20 mouse cellular contexts compared by ENCODE assay signal in the genomic region with DNA sequence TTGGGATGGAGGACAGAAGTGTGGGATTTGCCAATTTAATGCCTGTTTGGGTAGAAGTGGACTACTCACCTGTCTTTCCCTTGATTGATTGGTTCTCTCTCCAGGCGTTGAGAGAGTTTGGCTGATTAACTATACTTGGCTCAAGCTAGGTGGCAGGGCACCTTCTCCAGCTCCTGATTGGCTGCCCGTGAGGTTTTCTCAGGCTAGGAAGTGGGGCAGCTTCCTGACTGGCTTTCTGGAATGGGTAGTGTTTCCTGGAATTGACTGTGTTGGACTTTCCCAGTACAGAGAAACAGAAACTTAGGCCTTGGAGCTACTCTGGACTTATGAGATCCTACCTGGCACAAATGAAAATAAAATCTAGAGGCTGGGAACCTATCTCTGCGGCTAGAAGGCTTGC. TPM values are rescaled to one million over a fixed set of nuclear protein-coding genes. Genes with fewer than 3 reads are reported as not detected.
A peak's percentile ranks its signal among the peaks of the same experiment; 100 is the strongest.
DNase-seq lines count a peak whose midpoint lies in the region; ATAC-seq and TF ChIP-seq lines count a peak whose summit lies in the region.
"Had no signal": no experiment of that assay in that cellular context is flagged by ENCODE, and none has a peak within 500 bp of the region (broad histone marks: within the 10 kb centered on the region; RNA-seq: fewer than 3 reads in every experiment).

No protein-coding gene starts in this region.

- no peaks in the 10 kb centered on the region for H3K4me1 ChIP-seq in heart, embryonic 11.5 days (ENCODE audit: control insufficient read depth, insufficient read depth, low read length)
- peaks cover 6% of the 10 kb centered on the region for H3K4me1 ChIP-seq in small intestine, adult 2 months (ENCODE audit: control insufficient read depth, insufficient read depth, insufficient read length, low read length)
- no peaks in the 10 kb centered on the region for H3K4me1 ChIP-seq in hindbrain, embryonic 16.5 days (ENCODE audit: control insufficient read depth, insufficient read depth, low read depth, low read length)
- H3K4me1 ChIP-seq: embryonic facial prominence, embryonic 15.5 days; forebrain, embryonic 12.5 days; limb, embryonic 13.5 days had no signal

- no peaks in the 10 kb centered on the region for H3K27me3 ChIP-seq in heart, embryonic 11.5 days (ENCODE audit: control insufficient read depth, insufficient read depth, low read length)
- no peaks in the 10 kb centered on the region for H3K27me3 ChIP-seq in small intestine, adult 2 months (ENCODE audit: control insufficient read depth, insufficient read depth, low read length)
- H3K27me3 ChIP-seq in hindbrain, embryonic 16.5 days (replicated peaks; ENCODE audit: control insufficient read depth, insufficient read depth, low read length) = no peaks in the 10 kb centered on the region
- H3K27me3 ChIP-seq: embryonic facial prominence, embryonic 15.5 days; forebrain, embryonic 12.5 days; limb, embryonic 13.5 days had no signal

- no peak for TF ChIP-seq CTCF in small intestine, adult 2 months (IDR thresholded peaks at IDR 0.05; ENCODE audit: extremely low read depth, insufficient read length, insufficient replicate concordance, low read depth, low read length)

- ATAC-seq in heart, embryonic 11.5 days (replicated peaks; ENCODE audit: insufficient number of reproducible peaks, low FRiP score, low TSS enrichment) = no peak
- no peak for ATAC-seq in hindbrain, embryonic 16.5 days
- ATAC-seq: intestine, embryonic 16.5 days had no signal

- H3K4me2 ChIP-seq in heart, embryonic 11.5 days = no peak overlapping the region
- H3K4me2 ChIP-seq in hindbrain, embryonic 16.5 days (ENCODE audit: low read length) = no peak overlapping the region
- H3K4me2 ChIP-seq: embryonic facial prominence, embryonic 15.5 days; forebrain, embryonic 12.5 days; hindbrain, embryonic 14.5 days; limb, embryonic 13.5 days had no signal

- 49% methylated on average over 3 of the region's 3 CpGs for WGBS in heart, embryonic 11.5 days (ENCODE audit: insufficient replicate concordance)
- WGBS in small intestine, adult 2 months = 70% methylated on average over 3 of the region's 3 CpGs
- WGBS in hindbrain, embryonic 16.5 days = 88% methylated on average over 3 of the region's 3 CpGs

- H3K9ac ChIP-seq in heart, embryonic 11.5 days (ENCODE audit: low read depth, low read length) = no peak overlapping the region
- H3K9ac ChIP-seq in hindbrain, embryonic 16.5 days (ENCODE audit: low read depth, low read length) = no peak overlapping the region
- H3K9ac ChIP-seq: embryonic facial prominence, embryonic 15.5 days; forebrain, embryonic 12.5 days; hindbrain, embryonic 14.5 days; limb, embryonic 13.5 days had no signal

- no peaks in the 10 kb centered on the region for H3K9me3 ChIP-seq in heart, embryonic 11.5 days (replicated peaks; ENCODE audit: control insufficient read depth, low read length)
- no peaks in the 10 kb centered on the region for H3K9me3 ChIP-seq in hindbrain, embryonic 16.5 days (ENCODE audit: control insufficient read depth, low read length)
- H3K9me3 ChIP-seq: embryonic facial prominence, embryonic 15.5 days; forebrain, embryonic 12.5 days; limb, embryonic 13.5 days had no signal

- H3K4me3 ChIP-seq in heart, embryonic 11.5 days (ENCODE audit: low read depth, low read length) = no peak overlapping the region
- no peak overlapping the region for H3K4me3 ChIP-seq in small intestine, adult 2 months (ENCODE audit: low read depth, low read length)
- H3K4me3 ChIP-seq in hindbrain, embryonic 16.5 days (ENCODE audit: low read length) = no peak overlapping the region
- H3K4me3 ChIP-seq: embryonic facial prominence, embryonic 15.5 days; forebrain, embryonic 12.5 days; limb, embryonic 13.5 days had no signal

- no peak for TF ChIP-seq POLR2A in small intestine, adult 2 months (IDR thresholded peaks at IDR 0.05; ENCODE audit: low read depth, low read length)

- H3K36me3 ChIP-seq in heart, embryonic 11.5 days (ENCODE audit: control insufficient read depth, insufficient read depth, low read length) = no peaks in the 10 kb centered on the region
- H3K36me3 ChIP-seq in small intestine, adult 2 months (ENCODE audit: control insufficient read depth, insufficient read depth, low read length) = no peaks in the 10 kb centered on the region
- no peaks in the 10 kb centered on the region for H3K36me3 ChIP-seq in hindbrain, embryonic 16.5 days (ENCODE audit: control insufficient read depth, insufficient read depth, low read length)
- H3K36me3 ChIP-seq: embryonic facial prominence, embryonic 15.5 days; forebrain, embryonic 12.5 days; limb, embryonic 13.5 days had no signal

- peak; percentile 24 to 46 for DNase-seq in heart, adult 9 months (ENCODE audit: low spot score in 2 of 2)
- peak; percentile 33 to 41 for DNase-seq in lung, adult 18-20 months
- DNase-seq in lung, postnatal 14 days = no peak
- DNase-seq in kidney, postnatal 36 days = peak; percentile 47 to 52
- no peak for DNase-seq in MN1 (ENCODE audit: low spot score)
- DNase-seq: cerebellum, adult 9-10 months; heart, postnatal 14 days; right cerebral cortex, adult 18-20 months; thymus, postnatal 25 days had no signal

- no peak overlapping the region for H3K27ac ChIP-seq in heart, embryonic 11.5 days (ENCODE audit: low read depth, low read length)
- H3K27ac ChIP-seq in small intestine, adult 2 months (ENCODE audit: insufficient read depth, low read depth, low read length) = peak overlapping the region; percentile 44
- H3K27ac ChIP-seq in hindbrain, embryonic 16.5 days (ENCODE audit: low read depth, low read length) = no peak overlapping the region
- H3K27ac ChIP-seq: embryonic facial prominence, embryonic 15.5 days; forebrain, embryonic 12.5 days; hindbrain, embryonic 14.5 days; limb, embryonic 13.5 days had no signal

RNA-seq across cellular contexts. Expression of a gene that starts 0.6 kb away (rescaled TPM):
- not detected in 2 replicates for polyA plus RNA-seq in heart, embryonic 11.5 days (2014; fragmentation: Nextera tagmentation; extraction: Ambion mirVana)
- not detected in 2 replicates for polyA plus RNA-seq in small intestine, adult 2 months (2012; rRNA removed)
- not detected in 2 replicates for polyA plus RNA-seq in hindbrain, embryonic 16.5 days (2015; fragmentation: Nextera tagmentation; extraction: Ambion mirVana)
- polyA plus RNA-seq: C2C12; embryonic facial prominence, embryonic 15.5 days; forebrain, embryonic 12.5 days; hindbrain, embryonic 14.5 days; intestine, embryonic 16.5 days; limb, embryonic 13.5 days; liver, embryonic 16.5 days; midbrain, postnatal 0 days had no signal

RNA-seq across cellular contexts. Expression of a gene that starts 2.5 kb away (rescaled TPM):
- not detected in 2 replicates for polyA plus RNA-seq in heart, embryonic 11.5 days (2014; fragmentation: Nextera tagmentation; extraction: Ambion mirVana)
- 0.08 and 0.35 TPM in 2 replicates for polyA plus RNA-seq in small intestine, adult 2 months (2012; rRNA removed)
- 0.06 TPM in 1 of 2 replicates, not detected in the other for polyA plus RNA-seq in hindbrain, embryonic 16.5 days (2015; fragmentation: Nextera tagmentation; extraction: Ambion mirVana)
- polyA plus RNA-seq: forebrain, embryonic 12.5 days; hindbrain, embryonic 14.5 days; liver, embryonic 16.5 days; midbrain, postnatal 0 days had no signal

RNA-seq across cellular contexts. Expression of a gene that starts 36.7 kb away (rescaled TPM):
- not detected in 2 replicates for polyA plus RNA-seq in heart, embryonic 11.5 days (2014; fragmentation: Nextera tagmentation; extraction: Ambion mirVana)
- polyA plus RNA-seq in small intestine, adult 2 months (2012; rRNA removed) = not detected in 2 replicates
- not detected in 2 replicates for polyA plus RNA-seq in hindbrain, embryonic 16.5 days (2015; fragmentation: Nextera tagmentation; extraction: Ambion mirVana)
- polyA plus RNA-seq: C2C12; embryonic facial prominence, embryonic 15.5 days; forebrain, embryonic 12.5 days; hindbrain, embryonic 14.5 days; intestine, embryonic 16.5 days; limb, embryonic 13.5 days; liver, embryonic 16.5 days had no signal

RNA-seq across cellular contexts. Expression of a gene that starts 44.7 kb away (rescaled TPM):
- not detected in 2 replicates for polyA plus RNA-seq in heart, embryonic 11.5 days (2014; fragmentation: Nextera tagmentation; extraction: Ambion mirVana)
- 0.22 TPM in 1 of 2 replicates, not detected in the other for polyA plus RNA-seq in small intestine, adult 2 months (2012; rRNA removed)
- not detected in 2 replicates for polyA plus RNA-seq in hindbrain, embryonic 16.5 days (2015; fragmentation: Nextera tagmentation; extraction: Ambion mirVana)
- polyA plus RNA-seq: embryonic facial prominence, embryonic 15.5 days; forebrain, embryonic 12.5 days; hindbrain, embryonic 14.5 days; midbrain, postnatal 0 days had no signal

Comparison
In these comparisons a context has a peak if more than half of its experiments do, and no peak if none do; other contexts are left out.
1. DNase-seq: peak in heart, adult 9 months (2 of 2), lung, adult 18-20 months (2 of 2) and kidney, postnatal 36 days (2 of 2); none in lung, postnatal 14 days (single experiment) and MN1 (single experiment).